Mouse (Mus musculus): ENCODE data around the gene Smgc. TPM values are rescaled to one million over a fixed set of nuclear protein-coding genes. Genes with fewer than 3 reads are reported as not detected.

Smgc gene
- polyA plus RNA-seq (2012; rRNA removed): not detected in 2 replicates

DNA sequence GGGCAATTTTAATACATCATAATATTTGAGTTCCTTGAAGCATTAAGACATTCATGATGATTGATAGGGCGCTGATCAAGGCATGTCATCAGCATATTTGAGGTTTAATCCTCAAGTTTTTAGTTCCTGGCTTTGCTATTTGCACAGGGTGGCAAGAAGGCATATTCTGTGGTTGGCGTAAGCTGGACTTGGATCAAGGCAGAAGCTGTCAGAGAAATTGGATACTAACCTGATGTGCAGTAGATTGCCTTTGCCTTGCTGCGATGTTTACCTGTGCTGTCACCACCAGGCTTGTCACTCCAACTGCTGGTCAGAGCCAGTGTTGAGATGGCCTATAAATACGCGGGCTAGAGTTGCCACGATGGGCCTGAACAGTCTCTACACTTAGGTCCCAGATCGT lies at the start of gene Smgc:
Smgc (plus strand) TSS at position 301 of the 400 bp plus-strand sequence.

Other genes with a start within 250 kb of the Smgc start
- 2.9 and 3.3 TPM in 2 replicates for gene Lrrk2, start 165.1 kb upstream of the Smgc start, polyA plus RNA-seq (2012; rRNA removed)
- gene Cntn1, start 212.9 kb downstream of the Smgc start, polyA plus RNA-seq (2012; rRNA removed): 0.01 TPM in 2 replicates